Mouse (Mus musculus) embryonic facial prominence, embryonic 15.5 days (tissue): ENCODE results near the gene Plxdc1. TPM values are rescaled to one million over a fixed set of nuclear protein-coding genes. Genes with fewer than 3 reads are reported as not detected.

Experiments
- ATAC-seq: fragments of 200-750 bp; cut with Nextera tagmentation; 2 replicates; pipeline ENCODE4 v1.8.0; 2017; ENCODE audit warnings: low read depth, moderate TSS enrichment; ENCODE audit not compliant: insufficient number of reproducible peaks, low FRiP score, low TSS enrichment
- H3K27ac ChIP-seq: fragments of 300-500 bp; sonication (generic); replicated peaks from 2 replicates; pipeline ENCODE4 v1.5.1; 2015; ENCODE audit warnings: mild to moderate bottlenecking, inconsistent platforms
- H3K27me3 ChIP-seq: fragments of 300-500 bp; sonication (generic); 2 replicates; pipeline ENCODE4 v1.6.1; 2015; ENCODE audit warnings: inconsistent platforms
- H3K36me3 ChIP-seq: fragments of 300-500 bp; sonication (generic); 2 replicates; pipeline ENCODE4 v1.6.1; 2015; ENCODE audit warnings: mild to moderate bottlenecking, inconsistent platforms
- H3K4me1 ChIP-seq: fragments of 300-500 bp; sonication (generic); 2 replicates; pipeline ENCODE4 v1.6.1; 2015; ENCODE audit warnings: inconsistent platforms
- H3K4me2 ChIP-seq: fragments of 300-500 bp; sonication (generic); replicated peaks from 2 replicates; pipeline ENCODE4 v1.6.1; 2015; ENCODE audit warnings: mild to moderate bottlenecking, inconsistent platforms
- H3K4me3 ChIP-seq: fragments of 300-500 bp; sonication (generic); replicated peaks from 2 replicates; pipeline ENCODE4 v1.5.1; 2015; ENCODE audit warnings: mild to moderate bottlenecking, inconsistent platforms
- H3K9ac ChIP-seq: fragments of 300-500 bp; sonication (generic); 2 replicates; pipeline ENCODE4 v1.6.1; 2015; ENCODE audit warnings: inconsistent platforms
- H3K9me3 ChIP-seq: fragments of 300-500 bp; sonication (generic); replicated peaks from 2 replicates; pipeline ENCODE4 v1.6.1; 2016; ENCODE audit warnings: inconsistent platforms
- WGBS: fragments of 180-500 bp; shearing (Covaris S2); methylation state at CpG from one replicate; pipeline ENCODE4 v1.1.7; 2015; 5-methylcytosine and 5-hydroxymethylcytosine counted together
- polyA plus RNA-seq: library from polyadenylated mRNA; unstranded; fragments of >200 nt; fragmentation: Nextera tagmentation; extraction: Ambion mirVana; gene quantifications from 2 replicates; pipeline ENCODE4 v1.2.1, GENCODE M21; 2015

Gene Plxdc1
- polyA plus RNA-seq, 1 experiment from 2014 or later, result 2.3 TPM

GRCm38 (mm10) chr11:97936758-97937157 lies 49.5 kb downstream of the Plxdc1 start:
- Histone ChIP-seq H3K4me2 (no peak overlapping the region), H3K9ac (no peak overlapping the region), H3K4me3 (no peak overlapping the region), H3K36me3 (no peaks in the 10 kb centered on the region), H3K27ac (no peak overlapping the region), H3K9me3 (no peaks in the 10 kb centered on the region), H3K4me1 (no peaks in the 10 kb centered on the region), H3K27me3 (no peaks in the 10 kb centered on the region)
- ATAC-seq, result no peak
- 31% methylated on average over 3 of the region's 3 CpGs for WGBS

GRCm38 (mm10) chr11:97935913-97936575 lies 50.2 kb downstream of the Plxdc1 start:
- ATAC-seq, result no peak
- Histone ChIP-seq H3K27me3 (no peaks in the 10 kb centered on the region), H3K4me2 (no peak overlapping the region), H3K9ac (no peak overlapping the region), H3K9me3 (no peaks in the 10 kb centered on the region), H3K4me3 (no peak overlapping the region), H3K36me3 (no peaks in the 10 kb centered on the region), H3K27ac (no peak overlapping the region), H3K4me1 (no peaks in the 10 kb centered on the region)
- 48% methylated on average over 4 of the region's 4 CpGs for WGBS

GRCm38 (mm10) chr11:97933553-97933952 lies 52.7 kb downstream of the Plxdc1 start:
- H3K4me1 ChIP-seq, result no peaks in the 10 kb centered on the region
- H3K4me3 ChIP-seq, result no peak overlapping the region
- no peak overlapping the region for H3K27ac ChIP-seq
- no peak overlapping the region for H3K9ac ChIP-seq
- WGBS, result 54% methylated on average over 1 of the region's 1 CpGs
- no peaks in the 10 kb centered on the region for H3K36me3 ChIP-seq
- no peaks in the 10 kb centered on the region for H3K27me3 ChIP-seq
- no peaks in the 10 kb centered on the region for H3K9me3 ChIP-seq
- no peak for ATAC-seq
- no peak overlapping the region for H3K4me2 ChIP-seq

- Histone ChIP-seq H3K4me1 (no peaks in the 10 kb centered on the region), H3K27me3 (no peaks in the 10 kb centered on the region), H3K27ac (no peak overlapping the region), H3K9me3 (no peaks in the 10 kb centered on the region), H3K4me3 (no peak overlapping the region), H3K4me2 (no peak overlapping the region), H3K9ac (no peak overlapping the region), H3K36me3 (no peaks in the 10 kb centered on the region)
- no peak for ATAC-seq
- WGBS, result 56% methylated on average over 4 of the region's 4 CpGs
Observed at GRCm38 (mm10) chr11:97928905-97929304, 57.3 kb downstream of the Plxdc1 start.

GRCm38 (mm10) chr11:97924217-97924616 lies 62.0 kb downstream of the Plxdc1 start:
- H3K9ac ChIP-seq, result no peak overlapping the region
- H3K36me3 ChIP-seq, result no peaks in the 10 kb centered on the region
- no peak overlapping the region for H3K4me2 ChIP-seq
- H3K4me3 ChIP-seq, result no peak overlapping the region
- H3K9me3 ChIP-seq, result no peaks in the 10 kb centered on the region
- H3K27me3 ChIP-seq, result no peaks in the 10 kb centered on the region
- H3K27ac ChIP-seq, result no peak overlapping the region
- 81% methylated on average over 10 of the region's 10 CpGs for WGBS
- ATAC-seq, result no peak
- H3K4me1 ChIP-seq, result no peaks in the 10 kb centered on the region

GRCm38 (mm10) chr11:97923639-97924038 lies 62.6 kb downstream of the Plxdc1 start:
- no peak overlapping the region for H3K27ac ChIP-seq
- H3K4me1 ChIP-seq, result no peaks in the 10 kb centered on the region
- H3K9me3 ChIP-seq, result no peaks in the 10 kb centered on the region
- H3K36me3 ChIP-seq, result no peaks in the 10 kb centered on the region
- no peak for ATAC-seq
- H3K4me3 ChIP-seq, result no peak overlapping the region
- H3K27me3 ChIP-seq, result no peaks in the 10 kb centered on the region
- no peak overlapping the region for H3K9ac ChIP-seq
- 79% methylated on average over 9 of the region's 9 CpGs for WGBS
- H3K4me2 ChIP-seq, result no peak overlapping the region

- no peak for ATAC-seq
- WGBS, result 84% methylated on average over 6 of the region's 6 CpGs
Observed at GRCm38 (mm10) chr11:97915974-97916503, 70.2 kb downstream of the Plxdc1 start.

GRCm38 (mm10) chr11:97915471-97915870 lies 70.8 kb downstream of the Plxdc1 start:
- no peaks in the 10 kb centered on the region for H3K36me3 ChIP-seq
- no peak overlapping the region for H3K4me2 ChIP-seq
- no peak overlapping the region for H3K9ac ChIP-seq
- 82% methylated on average over 2 of the region's 2 CpGs for WGBS
- H3K27ac ChIP-seq, result no peak overlapping the region
- H3K9me3 ChIP-seq, result no peaks in the 10 kb centered on the region
- no peaks in the 10 kb centered on the region for H3K4me1 ChIP-seq
- ATAC-seq, result no peak
- no peaks in the 10 kb centered on the region for H3K27me3 ChIP-seq
- H3K4me3 ChIP-seq, result no peak overlapping the region

More at GRCm38 (mm10) chr11:97915974-97916503, 70.2 kb downstream of the Plxdc1 start:
- no peak overlapping the region for H3K4me3 ChIP-seq
- no peaks in the 10 kb centered on the region for H3K9me3 ChIP-seq
- no peak overlapping the region for H3K4me2 ChIP-seq
- H3K27ac ChIP-seq, result no peak overlapping the region
- H3K27me3 ChIP-seq, result no peaks in the 10 kb centered on the region
- no peaks in the 10 kb centered on the region for H3K4me1 ChIP-seq
- H3K9ac ChIP-seq, result no peak overlapping the region
- H3K36me3 ChIP-seq, result no peaks in the 10 kb centered on the region

GRCm38 (mm10) chr11:97913111-97913510 lies 73.1 kb downstream of the Plxdc1 start:
- no peak for ATAC-seq
- no peak overlapping the region for H3K4me3 ChIP-seq
- H3K27ac ChIP-seq, result no peak overlapping the region
- WGBS, result 76% methylated on average over 14 of the region's 14 CpGs
- no peaks in the 10 kb centered on the region for H3K36me3 ChIP-seq
- no peaks in the 10 kb centered on the region for H3K27me3 ChIP-seq
- H3K9me3 ChIP-seq, result no peaks in the 10 kb centered on the region
- no peak overlapping the region for H3K4me2 ChIP-seq
- H3K4me1 ChIP-seq, result no peaks in the 10 kb centered on the region
- H3K9ac ChIP-seq, result no peak overlapping the region

- ATAC-seq, result no peak
- Histone ChIP-seq H3K9me3 (no peaks in the 10 kb centered on the region), H3K4me3 (no peak overlapping the region), H3K4me2 (no peak overlapping the region), H3K9ac (no peak overlapping the region), H3K27ac (no peak overlapping the region), H3K4me1 (no peaks in the 10 kb centered on the region), H3K27me3 (no peaks in the 10 kb centered on the region), H3K36me3 (no peaks in the 10 kb centered on the region)
- WGBS, result 84% methylated on average over 11 of the region's 11 CpGs
Observed at GRCm38 (mm10) chr11:97908634-97909348, 77.5 kb downstream of the Plxdc1 start.

- Histone ChIP-seq H3K9ac (no peak overlapping the region), H3K9me3 (no peaks in the 10 kb centered on the region), H3K27ac (no peak overlapping the region), H3K4me1 (no peaks in the 10 kb centered on the region), H3K27me3 (no peaks in the 10 kb centered on the region), H3K4me2 (no peak overlapping the region), H3K36me3 (no peaks in the 10 kb centered on the region), H3K4me3 (no peak overlapping the region)
- ATAC-seq, result no peak
- WGBS, result 89% methylated on average over 5 of the region's 5 CpGs
Observed at GRCm38 (mm10) chr11:97907935-97908334, 78.3 kb downstream of the Plxdc1 start.
